Mouse (Mus musculus): ENCODE data around the gene Kcnj8.

DNA sequence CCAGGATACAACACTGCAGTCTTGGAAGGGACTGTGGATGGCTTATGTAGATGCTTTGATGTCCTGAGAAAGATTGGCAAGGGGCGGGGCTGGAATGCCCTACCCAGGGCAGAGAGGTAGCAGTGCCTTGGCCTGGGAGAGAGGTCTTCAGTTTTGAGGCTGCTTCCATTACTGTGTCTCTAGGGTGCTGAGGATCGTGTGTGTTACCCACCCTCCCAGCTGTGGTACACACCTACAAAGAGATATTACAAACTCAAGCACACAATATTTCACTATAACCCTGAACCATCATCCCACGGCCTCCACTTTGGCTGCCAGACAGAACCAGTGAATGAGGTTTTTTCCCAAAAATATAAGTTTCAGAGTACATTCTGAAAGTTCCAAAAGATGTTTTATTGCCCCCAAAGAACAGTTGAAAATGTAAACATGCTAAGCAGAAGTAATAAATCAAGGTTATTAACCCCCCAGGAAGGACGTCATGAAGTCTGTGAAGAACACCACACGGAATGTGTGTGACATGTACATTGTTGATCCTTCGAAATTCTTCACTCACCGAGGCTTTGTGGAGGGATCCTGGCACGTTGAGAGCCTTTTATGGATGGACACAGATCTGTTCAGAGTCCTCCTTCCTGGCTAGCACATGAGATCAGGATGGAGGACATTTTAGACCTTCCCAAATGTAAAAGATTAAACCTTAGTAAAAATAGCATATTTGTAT is 29.2 kb downstream of the Kcnj8 start:
- TF ChIP-seq POLR2A (IDR thresholded peaks at IDR 0.05; ENCODE audit: extremely low read depth, insufficient read depth, low read length) (no peak), CTCF (IDR thresholded peaks at IDR 0.05; ENCODE audit: extremely low read depth, insufficient read depth, low read length) (no peak)

Data from cortical plate, adult 2 months (tissue).